Mouse (Mus musculus) C2C12 (cell line): ENCODE measurements around the gene Dedd.

ENCODE experiments used
- CTCF ChIP-seq: IDR thresholded peaks from one replicate; pipeline ENCODE4 v1.5.1; 2011; ENCODE audit not compliant: control insufficient read depth, insufficient read depth, insufficient read length
- MAX ChIP-seq: IDR thresholded peaks from one replicate; pipeline ENCODE4 v1.6.1; 2011; ENCODE audit warnings: mild to moderate bottlenecking, control low read depth
- MYOD1 ChIP-seq: IDR thresholded peaks from one replicate; pipeline ENCODE4 v1.6.1; 2011; ENCODE audit warnings: low read depth; ENCODE audit not compliant: control insufficient read depth, insufficient read length
- USF1 ChIP-seq: IDR thresholded peaks from one replicate; pipeline ENCODE4 v1.6.1; 2011; ENCODE audit warnings: low read depth, mild to moderate bottlenecking, control low read depth, moderate library complexity

GRCm38 (mm10) chr1:171280250-171280915 is 48.6 kb upstream of the Dedd start:
- TF ChIP-seq MAX (no peak), CTCF (no peak), USF1 (no peak), MYOD1 (no peak)
